Mouse (Mus musculus) kidney, adult 2 months (tissue): ENCODE results near the gene Lmntd1.

ENCODE experiments used
- CTCF ChIP-seq: fragments of 200-500 bp; conservative IDR thresholded peaks from 2 replicates; pipeline ENCODE4 v1.5.1; 2011; ENCODE audit warnings: low read depth, mild to moderate bottlenecking, control low read depth, low read length, moderate library complexity, mixed read lengths; ENCODE audit not compliant: insufficient read depth, insufficient read length
- POLR2A ChIP-seq: fragments of 200-500 bp; IDR thresholded peaks from one replicate; pipeline ENCODE4 v1.6.1; 2011; ENCODE audit warnings: low read depth, low read length, control low read depth

DNA sequence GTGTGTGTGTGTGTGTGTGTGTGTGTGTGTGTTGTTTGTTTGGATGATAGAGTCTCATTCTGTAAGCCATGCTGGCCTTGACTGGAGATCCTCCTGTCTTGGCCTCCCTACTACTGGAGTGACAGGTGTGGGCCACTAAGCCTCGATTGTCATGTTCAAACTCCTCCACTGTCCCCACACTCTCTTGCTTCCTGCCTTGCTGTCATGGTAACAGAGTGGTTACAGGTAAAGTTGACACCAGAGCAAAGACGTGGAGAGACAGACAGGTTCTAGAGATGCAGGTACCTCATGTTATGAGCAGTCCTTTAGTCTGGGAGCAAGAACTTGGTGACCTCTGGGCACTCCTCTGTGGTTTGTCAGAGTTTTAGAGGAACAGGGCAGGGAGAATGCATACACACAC is 239.7 kb downstream of the Lmntd1 start:
- TF ChIP-seq CTCF (no peak), POLR2A (no peak)
